Mouse (Mus musculus) left cerebral cortex, adult 18-20 months (tissue): ENCODE data around the gene Akap8. TPM values are rescaled to one million over a fixed set of nuclear protein-coding genes. Genes with fewer than 3 reads are reported as not detected.

Experiments used
- DNase-seq, 2 experiments: peaks; one replicate each; pipeline ENCODE4 v3.0.0; 2021 to 2022; ENCODE audit warnings: low spot score in 2 of 2, mixed read lengths in 1 of 2
- long read RNA-seq, 2 experiments: library from polyadenylated mRNA; stranded (forward); transcript quantifications; one replicate each; pipeline ENCODE4 v2.0.0; 2021
- total RNA-seq, 2 experiments: library from RNA; stranded (reverse); gene quantifications; 2 replicates each; pipeline ENCODE4 v1.2.3; 2021

Gene Akap8
- total RNA-seq, result 10 to 100 TPM; 81.2 to 87.6 TPM
- long read RNA-seq, experiment 1, full-length matches to known transcripts, result 15 of 85 reads
- long read RNA-seq, experiment 1, partial matches to known transcripts, result 26 of 85 reads
- long read RNA-seq, experiment 1, other reads (novel, unspliced or antisense), result 44 of 85 reads
- long read RNA-seq, experiment 2, partial matches to known transcripts, result 7 of 23 reads
- long read RNA-seq, experiment 2, other reads (novel, unspliced or antisense), result 12 of 23 reads

DNA sequence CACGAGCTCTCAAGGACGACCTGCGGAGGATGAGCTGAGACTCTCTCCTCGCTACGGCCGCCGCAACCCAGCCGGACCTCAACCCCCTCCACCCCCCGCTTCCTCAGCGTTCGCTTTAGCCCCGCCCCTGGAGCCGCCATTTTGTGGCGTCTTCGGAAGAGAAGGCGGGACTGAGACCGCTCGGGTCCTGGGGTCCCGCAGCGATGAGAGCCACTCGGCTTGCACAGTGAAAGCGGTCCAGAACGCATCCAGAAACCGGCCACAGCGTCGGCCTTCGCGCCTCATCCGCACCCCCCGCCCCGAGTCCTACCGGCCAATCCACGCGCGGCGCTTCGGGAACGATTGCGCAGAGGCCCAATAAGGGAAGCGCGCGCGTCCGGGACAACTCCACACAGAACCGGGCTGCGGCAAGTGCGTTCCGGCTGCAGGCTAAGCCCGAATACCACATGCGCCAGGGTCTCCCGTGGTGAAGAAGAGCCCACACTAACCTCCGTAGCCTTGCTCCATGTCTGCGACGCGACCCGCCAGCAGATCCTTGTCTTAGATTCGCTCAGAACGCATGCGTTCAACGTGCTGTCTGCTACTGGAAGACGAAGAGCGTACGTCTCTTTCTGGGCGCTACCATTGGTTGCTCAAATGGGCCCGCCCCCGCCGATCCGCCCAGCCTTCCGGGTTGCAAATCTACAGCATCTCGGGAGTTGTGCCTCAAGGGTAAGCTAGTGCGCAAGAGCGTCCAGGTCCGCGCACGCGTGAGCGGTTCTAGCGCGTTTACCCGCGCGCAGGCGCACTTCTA lies at the start of gene Akap8:
Gene Akap8 (minus strand): TSS at position 642 of the 793 bp plus-strand sequence.
- peak; percentile 98 to 99 for DNase-seq

DNA sequence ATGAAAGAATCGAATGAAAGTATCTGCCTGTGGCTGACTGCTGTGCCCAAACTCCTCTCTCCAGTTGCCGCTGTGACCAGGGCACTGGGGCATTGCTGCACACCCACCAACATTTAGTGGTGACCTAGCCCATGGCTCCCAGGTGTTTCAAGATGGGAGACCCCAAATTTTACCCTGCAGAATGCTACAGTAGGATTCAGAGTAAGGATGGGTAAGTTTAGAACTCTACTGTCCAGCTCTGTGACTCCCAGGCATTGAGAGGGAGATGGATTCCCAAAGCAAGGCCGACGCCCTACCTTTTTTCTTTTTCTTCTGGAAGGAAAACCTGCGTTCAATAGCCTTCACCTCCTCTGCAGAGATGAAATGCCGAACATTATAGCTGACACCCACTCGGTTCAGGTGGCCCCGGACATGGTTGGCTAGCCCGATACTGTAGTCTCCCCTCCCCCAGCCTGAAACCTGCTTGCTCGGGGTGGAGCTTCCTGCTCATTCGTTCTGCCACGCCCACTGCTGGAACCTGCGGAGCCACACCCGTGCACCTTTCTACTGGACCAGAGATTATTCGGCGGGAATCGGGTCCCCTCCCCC lies 48.0 kb upstream of the Akap8 start:
- DNase-seq, result no peak

DNA sequence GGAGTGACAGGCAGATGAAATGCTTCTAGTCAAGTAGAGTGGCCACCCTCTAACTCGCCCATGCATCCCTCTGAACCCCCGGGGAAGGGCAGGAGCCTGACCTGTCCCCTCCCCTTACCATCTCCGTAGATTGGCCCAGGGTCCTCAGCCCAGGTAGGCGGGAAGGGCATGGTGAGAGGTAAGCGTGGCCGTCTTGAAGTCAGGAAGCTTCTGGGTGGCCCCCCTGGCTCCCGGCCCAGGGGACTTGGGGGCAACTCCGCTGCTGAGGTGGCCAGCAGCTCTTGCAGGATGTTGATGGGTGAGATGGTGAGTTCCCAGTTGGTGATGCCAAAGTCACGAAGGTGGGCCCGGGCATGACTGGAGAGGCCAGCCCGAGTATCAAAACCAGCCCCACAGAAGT lies 46.7 kb upstream of the Akap8 start:
- DNase-seq, result no peak

GRCm38 (mm10) chr17:32365296-32365695 lies 44.3 kb upstream of the Akap8 start:
- no peak for DNase-seq

DNA sequence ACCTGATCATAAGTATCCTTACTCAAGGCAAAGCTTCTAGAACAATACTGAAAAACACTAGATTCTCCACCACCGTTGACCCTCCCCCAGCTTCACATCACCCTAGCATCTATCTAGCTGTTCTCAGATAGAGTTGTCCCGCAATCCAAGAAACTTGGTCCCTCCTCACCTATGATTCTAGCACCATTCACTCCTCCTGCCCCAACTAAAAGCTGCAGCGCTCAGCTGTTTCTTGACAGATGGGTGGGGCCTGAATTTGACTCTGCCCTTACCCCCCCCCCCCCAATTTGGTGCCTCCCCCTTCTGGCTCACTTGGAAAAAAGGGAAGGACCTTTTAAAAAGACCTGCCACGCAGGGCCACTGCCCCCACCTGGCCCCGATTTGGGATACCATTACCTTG lies 43.8 kb upstream of the Akap8 start:
- DNase-seq, result no peak

DNA sequence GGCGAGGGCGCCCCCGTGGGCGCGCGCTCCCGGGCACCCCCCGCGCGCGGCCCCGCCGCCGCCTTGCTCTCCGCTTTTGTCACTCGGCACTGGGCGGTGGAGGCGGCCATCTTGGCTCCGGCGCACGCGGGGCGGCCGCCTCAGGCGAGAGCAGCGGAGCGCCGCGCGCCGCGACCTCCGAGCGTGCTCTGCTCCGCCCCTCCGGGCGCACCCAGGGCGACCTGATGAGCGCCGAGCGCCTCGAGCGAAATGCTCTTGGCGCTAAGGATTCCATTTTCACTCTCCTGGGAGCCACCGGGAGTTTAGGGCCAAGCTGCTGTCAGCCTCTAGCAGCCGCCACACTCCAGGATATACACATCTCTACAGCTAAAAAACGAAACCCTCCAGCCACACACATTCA lies 43.3 kb upstream of the Akap8 start:
- DNase-seq, result peak; percentile 87 to 92

GRCm38 (mm10) chr17:32363821-32364301 lies 42.8 kb upstream of the Akap8 start:
- no peak for DNase-seq

DNA sequence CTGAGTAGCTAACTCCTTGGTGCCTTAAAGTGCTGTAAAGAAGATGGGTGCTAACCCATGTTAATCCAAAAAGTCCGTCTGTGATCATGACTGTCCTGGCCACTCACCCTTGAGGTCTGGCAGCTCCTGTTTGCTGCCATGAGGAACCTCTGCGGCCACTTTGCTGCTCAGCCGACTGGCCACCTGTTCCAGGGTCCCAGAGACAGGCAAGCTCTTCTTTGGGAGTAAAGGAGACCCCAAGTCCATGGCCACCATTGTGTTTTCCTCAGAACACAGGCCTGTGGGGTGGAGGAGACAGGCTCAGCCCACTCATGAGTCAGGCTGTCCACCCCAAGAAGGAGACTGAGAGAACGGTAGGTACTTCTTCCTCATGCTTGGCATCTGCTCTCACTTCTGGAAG lies 41.6 kb upstream of the Akap8 start:
- DNase-seq, result no peak

- DNase-seq, result no peak
These were observed 38.9 kb upstream of the Akap8 start for GRCm38 (mm10) chr17:32359928-32360327.

DNA sequence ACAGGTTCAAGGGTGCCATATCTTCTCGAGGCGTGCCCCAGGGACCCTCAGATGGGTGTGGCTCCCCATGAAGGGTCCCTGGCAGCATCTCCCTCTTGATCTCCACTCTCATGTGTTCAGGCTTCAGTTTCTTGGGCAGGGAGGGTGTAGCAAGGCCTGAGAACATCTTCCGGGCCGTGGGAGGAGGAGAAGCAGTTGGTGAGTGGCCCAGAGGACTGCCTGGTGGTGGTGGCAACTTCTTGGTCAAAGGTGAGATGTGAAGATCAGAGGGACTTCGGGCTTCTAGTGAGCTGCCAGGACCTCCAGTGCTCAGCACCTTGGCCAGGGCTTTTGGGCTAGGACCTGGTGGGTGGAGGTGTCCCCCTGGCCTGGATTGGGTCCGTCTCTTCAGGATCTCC lies 37.9 kb upstream of the Akap8 start:
- no peak for DNase-seq

DNA sequence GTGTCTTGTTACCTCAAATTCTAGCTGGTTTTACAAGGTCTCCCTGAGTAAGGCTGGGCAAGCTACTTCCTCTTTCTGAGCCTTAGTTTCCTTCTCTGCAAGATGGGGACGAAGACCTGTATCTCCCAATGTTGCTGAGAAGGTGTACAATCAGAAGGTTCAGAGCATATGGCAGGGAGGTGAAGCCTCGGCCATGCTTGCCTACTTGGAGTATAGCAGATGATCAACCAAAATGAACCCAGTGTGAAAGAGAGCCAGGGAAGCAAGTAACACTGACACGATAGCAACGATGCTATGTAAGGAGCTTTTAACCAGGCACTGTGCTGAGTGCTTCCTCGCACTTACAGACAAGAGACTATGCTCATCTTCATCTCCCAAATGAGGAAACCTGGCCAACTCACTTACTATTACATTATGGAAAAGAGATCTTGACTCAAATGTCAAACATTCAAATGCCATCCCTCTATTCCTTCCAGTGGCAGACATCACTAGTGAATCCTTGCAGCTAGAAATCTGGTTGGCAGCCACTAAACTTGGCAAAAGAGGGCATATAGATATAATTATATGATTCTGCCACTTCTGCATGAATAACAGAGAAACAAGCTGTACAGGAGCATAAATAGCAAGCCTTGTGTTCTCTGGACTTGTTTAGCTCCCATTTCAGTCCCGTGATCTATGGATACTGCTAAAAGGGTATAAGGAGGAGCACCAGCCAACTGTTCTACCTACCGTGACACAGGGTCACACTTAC lies 37.3 kb upstream of the Akap8 start:
- DNase-seq, result no peak

DNA sequence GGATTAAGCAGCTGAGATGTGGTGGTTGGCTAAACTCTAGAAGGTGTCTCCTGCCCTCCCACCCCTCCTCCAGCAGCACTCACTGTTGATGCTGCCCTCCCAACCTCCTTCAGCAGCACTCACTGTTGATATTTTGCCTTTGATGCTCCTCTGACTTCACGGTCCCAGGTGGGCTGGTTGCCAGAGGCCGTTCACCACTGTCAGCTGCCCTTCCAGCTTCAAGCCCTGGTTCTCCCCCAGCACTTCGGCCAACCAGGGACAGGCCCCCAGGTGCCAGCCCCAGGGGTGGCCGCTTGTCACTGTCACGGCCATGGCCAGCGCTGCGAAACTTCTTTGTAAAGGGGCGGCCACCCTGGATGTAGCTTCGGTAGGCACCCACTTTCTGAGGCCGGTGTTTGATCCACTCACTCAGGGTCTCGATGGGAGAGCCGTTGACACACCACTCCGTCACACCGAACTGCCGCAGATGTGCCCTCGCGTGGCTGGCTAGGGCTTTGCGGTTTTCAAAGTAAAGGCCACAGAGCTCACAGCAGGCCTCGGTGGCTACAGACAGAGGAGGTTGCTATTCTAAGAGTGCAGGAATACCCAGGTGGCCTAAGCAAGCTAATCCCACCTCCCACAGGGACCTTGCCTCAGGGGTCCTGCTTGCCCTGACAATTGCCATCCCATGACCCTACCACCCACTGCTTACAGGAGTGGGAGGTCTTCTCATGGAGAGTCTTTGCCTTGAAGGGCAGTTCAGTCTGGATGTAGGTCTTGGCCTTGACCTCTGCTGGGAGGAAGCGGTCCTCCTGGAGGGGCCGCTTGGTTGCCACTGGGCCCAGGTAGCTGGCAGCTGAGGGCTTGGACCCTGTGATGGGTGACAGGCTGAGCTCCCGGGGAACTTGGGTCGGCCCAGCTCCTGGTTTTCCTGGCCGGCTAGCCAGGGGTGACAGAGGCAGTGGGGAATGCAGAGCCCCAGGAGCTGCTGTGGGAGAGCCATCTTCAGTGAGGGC lies 36.0 kb upstream of the Akap8 start:
- DNase-seq, result no peak

DNA sequence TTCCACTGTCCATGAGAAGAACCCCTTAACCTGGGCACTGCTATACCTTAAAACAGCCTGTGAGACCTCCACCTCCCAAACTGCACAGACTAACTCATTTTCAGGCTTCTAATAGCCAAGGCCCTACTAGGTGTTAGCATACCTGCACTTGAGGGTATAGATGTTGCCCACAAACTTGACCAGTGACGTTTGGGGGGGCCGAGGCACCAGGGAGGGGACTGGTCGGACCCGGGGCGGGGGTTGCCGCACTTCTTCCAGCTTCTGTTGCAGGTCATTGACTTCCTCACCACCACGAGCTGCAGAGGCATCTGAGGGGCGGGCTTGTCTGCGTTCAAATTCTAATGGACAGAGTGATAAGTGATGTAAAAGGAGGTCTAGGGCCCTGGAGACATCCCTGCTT lies 35.2 kb upstream of the Akap8 start:
- DNase-seq, result no peak

- no peak for DNase-seq
These were observed 34.0 kb upstream of the Akap8 start for GRCm38 (mm10) chr17:32355031-32355430.

DNA sequence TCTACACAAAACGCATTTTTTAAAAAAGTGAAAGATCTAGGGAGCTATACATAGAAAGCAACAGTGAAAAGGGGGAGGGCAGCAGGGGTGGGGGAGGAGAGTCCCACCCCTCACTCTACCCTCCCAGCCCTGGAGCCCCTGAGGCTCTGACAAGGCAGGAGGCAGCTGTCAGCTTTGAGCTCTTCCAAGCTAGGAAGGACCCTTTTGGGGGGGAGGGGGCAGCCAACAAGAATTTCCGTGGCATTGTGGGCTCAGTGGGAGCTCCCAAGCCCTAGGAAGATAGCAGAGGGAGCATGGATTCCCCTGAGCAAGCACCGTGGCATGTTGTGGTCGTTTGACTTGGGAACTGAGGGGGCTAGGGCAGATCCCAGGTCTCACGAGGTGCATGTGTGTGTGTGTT lies 33.2 kb upstream of the Akap8 start:
- no peak for DNase-seq

DNA sequence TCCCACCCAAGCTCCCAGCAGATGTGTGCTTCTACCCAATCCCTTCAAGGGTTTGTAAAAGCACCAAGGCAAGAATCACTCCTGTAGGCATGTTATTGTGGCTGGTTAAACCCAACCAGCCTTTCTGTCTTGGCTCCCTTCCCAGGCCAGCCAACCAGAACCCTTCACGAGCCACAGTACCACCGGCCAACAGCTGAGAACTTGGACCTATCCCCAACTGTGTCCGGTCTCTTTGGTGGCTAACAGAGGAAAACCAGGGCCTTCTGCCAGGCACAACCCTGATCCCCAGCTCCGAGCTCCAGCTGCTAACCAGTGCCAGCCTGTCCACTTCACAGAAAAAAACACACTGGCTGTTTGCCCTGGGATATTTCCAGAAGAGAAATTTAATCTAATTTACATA lies 32.7 kb upstream of the Akap8 start:
- DNase-seq, result peak; percentile 46 to 58

- no peak for DNase-seq
These were observed 30.7 kb upstream of the Akap8 start for GRCm38 (mm10) chr17:32351726-32352125.

DNA sequence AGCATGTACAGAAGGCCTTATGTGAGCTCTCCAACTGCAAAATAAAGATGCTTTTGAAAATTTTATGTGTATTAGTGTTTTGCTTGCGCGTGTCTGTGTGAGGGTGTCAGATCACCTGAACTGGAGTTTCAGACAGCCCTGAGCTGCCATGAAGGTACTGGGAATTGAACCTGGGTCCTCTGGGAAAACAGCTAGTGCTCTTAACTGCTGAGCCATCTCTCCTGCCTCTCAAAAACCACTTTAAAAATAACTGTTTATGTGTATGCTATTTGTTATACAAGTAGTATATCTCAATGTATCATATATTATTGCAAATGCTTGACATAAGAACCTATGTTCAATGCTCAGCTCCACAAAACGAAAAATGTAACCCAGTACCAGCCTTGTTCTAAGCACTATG lies 30.2 kb upstream of the Akap8 start:
- DNase-seq, result no peak

- peak; percentile 96 for DNase-seq
These were observed 29.4 kb upstream of the Akap8 start, which contains the start of gene Akap8l for GRCm38 (mm10) chr17:32350382-32350983. Gene Akap8l, minus strand, starts transcription at chr17:32350607.

DNA sequence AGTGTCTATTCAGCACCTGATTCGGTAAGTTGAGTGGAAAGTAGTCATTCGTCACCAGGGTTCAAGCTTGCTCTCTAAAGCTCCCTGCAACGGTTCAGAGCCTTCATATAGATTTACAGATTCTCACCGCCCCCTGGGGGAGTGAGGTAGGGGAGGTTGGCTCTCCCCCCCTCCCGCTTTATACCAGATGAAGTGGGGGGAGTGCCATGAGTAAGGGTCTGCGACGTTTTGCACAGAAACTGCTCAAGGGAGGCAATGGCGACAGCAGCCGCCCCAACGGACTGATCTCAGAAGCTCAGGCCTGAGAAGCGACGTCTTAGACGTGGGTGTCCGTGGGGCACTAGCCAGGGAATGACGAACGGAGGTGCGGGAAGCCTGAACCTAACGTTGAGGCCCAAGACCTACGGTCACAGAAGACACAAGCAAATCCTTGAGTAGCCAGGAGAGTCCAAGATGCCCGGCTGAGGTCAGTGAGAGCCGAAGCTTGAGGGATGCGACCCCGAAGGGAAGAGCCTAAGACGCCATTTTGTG lies 28.9 kb upstream of the Akap8 start:
- peak in 1 of 2 experiments; percentile 55 for DNase-seq
